Mouse (Mus musculus): ENCODE results near the gene Slfn3.

- TF ChIP-seq CTCF (IDR thresholded peaks at IDR 0.05; ENCODE audit: low read depth, low read length): no peak
- TF ChIP-seq POLR2A (IDR thresholded peaks at IDR 0.05; ENCODE audit: borderline replicate concordance, low read depth, low read length): no peak
These were observed 32.2 kb downstream of the Slfn3 start for GRCm38 (mm10) chr11:83223367-83223766.
